Mouse (Mus musculus) limb, embryonic 11.5 days (tissue): ENCODE data around the gene Sh3d19. TPM values are rescaled to one million over a fixed set of nuclear protein-coding genes. Genes with fewer than 3 reads are reported as not detected.

Experiments
- ATAC-seq: fragments of 200-750 bp; cut with Nextera tagmentation; 2 replicates; pipeline ENCODE4 v1.8.0; 2017; ENCODE audit warnings: low read depth; ENCODE audit not compliant: insufficient number of reproducible peaks, low FRiP score, low TSS enrichment
- DNase-seq: peaks from one replicate; pipeline ENCODE4 v3.0.0-alpha.2; 2015; ENCODE audit warnings: low spot score
- H3K27ac ChIP-seq: fragments of 300-500 bp; sonication (generic); replicated peaks from 2 replicates; pipeline ENCODE4 v1.5.1; 2014; ENCODE audit warnings: low read depth, mild to moderate bottlenecking, low read length
- H3K27me3 ChIP-seq: fragments of 300-500 bp; sonication (generic); 2 replicates; pipeline ENCODE4 v1.6.1; 2014; ENCODE audit warnings: mild to moderate bottlenecking, low read length, mixed read lengths; ENCODE audit not compliant: control insufficient read depth, insufficient read depth
- H3K36me3 ChIP-seq: fragments of 300-500 bp; sonication (generic); 2 replicates; pipeline ENCODE4 v1.6.1; 2014; ENCODE audit warnings: mild to moderate bottlenecking, low read length, moderate library complexity, mixed read lengths; ENCODE audit not compliant: control insufficient read depth, insufficient read depth
- H3K4me1 ChIP-seq: fragments of 300-500 bp; sonication (generic); 2 replicates; pipeline ENCODE4 v1.6.1; 2014; ENCODE audit warnings: low read length, mixed read lengths; ENCODE audit not compliant: control insufficient read depth, insufficient read depth
- H3K4me2 ChIP-seq: fragments of 300-500 bp; sonication (generic); 2 replicates; pipeline ENCODE4 v1.6.1; 2014; ENCODE audit warnings: low read depth, mild to moderate bottlenecking, moderate library complexity; ENCODE audit not compliant: severe bottlenecking
- H3K4me3 ChIP-seq: fragments of 300-500 bp; sonication (generic); 2 replicates; pipeline ENCODE4 v1.5.1; 2014; ENCODE audit warnings: low read depth, low read length
- H3K9ac ChIP-seq: fragments of 300-500 bp; sonication (generic); 2 replicates; pipeline ENCODE4 v1.6.1; 2014; ENCODE audit warnings: mild to moderate bottlenecking, low read length
- H3K9me3 ChIP-seq: fragments of 300-500 bp; sonication (generic); 2 replicates; pipeline ENCODE4 v1.6.1; 2016; ENCODE audit warnings: low read length; ENCODE audit not compliant: control insufficient read depth
- WGBS: fragments of 180-500 bp; shearing (Covaris S2); extraction: QIAGEN DNeasy Blood & Tissue Kit; methylation state at CpG from one replicate; pipeline ENCODE4 v1.1.7; 2014; 5-methylcytosine and 5-hydroxymethylcytosine counted together
- polyA plus RNA-seq: library from polyadenylated mRNA; unstranded; fragments of >200 nt; fragmentation: Nextera tagmentation; extraction: Ambion mirVana; gene quantifications from 2 replicates; pipeline ENCODE4 v1.2.1, GENCODE M21; 2014

The Sh3d19 gene
- polyA plus RNA-seq, 1 experiment from 2014 or later: 19.4 TPM

- Histone ChIP-seq H3K36me3 (peaks cover 4% of the 10 kb centered on the region; the same call in 1 of the 2 replicates), H3K9me3 (no peaks in the 10 kb centered on the region), H3K4me3 (no peak overlapping the region), H3K27ac (no peak overlapping the region), H3K27me3 (no peaks in the 10 kb centered on the region), H3K9ac (no peak overlapping the region), H3K4me2 (no peak overlapping the region), H3K4me1 (no peaks in the 10 kb centered on the region)
- ATAC-seq (no peak), DNase-seq (no peak)
- 88% methylated on average over 6 of the region's 6 CpGs for WGBS
Measured at GRCm38 (mm10) chr3:86143343-86143742, 172.4 kb downstream of the Sh3d19 start.

GRCm38 (mm10) chr3:86149063-86149462, 178.2 kb downstream of the Sh3d19 start:
- ATAC-seq (no peak), DNase-seq (no peak)
- no peak overlapping the region for H3K4me2 ChIP-seq
- no peak overlapping the region for H3K4me3 ChIP-seq
- no peaks in the 10 kb centered on the region for H3K4me1 ChIP-seq
- no peaks in the 10 kb centered on the region for H3K9me3 ChIP-seq
- WGBS: 79% methylated on average over 6 of the region's 6 CpGs
- H3K27me3 ChIP-seq: no peaks in the 10 kb centered on the region
- H3K36me3 ChIP-seq: no peaks in the 10 kb centered on the region
- no peak overlapping the region for H3K27ac ChIP-seq
- H3K9ac ChIP-seq: no peak overlapping the region

GRCm38 (mm10) chr3:86149521-86149920, 178.6 kb downstream of the Sh3d19 start:
- Histone ChIP-seq H3K27ac (no peak overlapping the region), H3K9me3 (no peaks in the 10 kb centered on the region), H3K27me3 (no peaks in the 10 kb centered on the region), H3K4me2 (no peak overlapping the region), H3K4me1 (no peaks in the 10 kb centered on the region), H3K9ac (no peak overlapping the region), H3K36me3 (no peaks in the 10 kb centered on the region), H3K4me3 (no peak overlapping the region)
- 75% methylated on average over 9 of the region's 9 CpGs for WGBS
- DNase-seq (no peak), ATAC-seq (no peak)

GRCm38 (mm10) chr3:86168841-86169425, 198.0 kb downstream of the Sh3d19 start:
- Histone ChIP-seq H3K4me1 (no peaks in the 10 kb centered on the region), H3K27ac (no peak overlapping the region), H3K27me3 (no peaks in the 10 kb centered on the region), H3K4me2 (no peak overlapping the region), H3K9me3 (no peaks in the 10 kb centered on the region), H3K36me3 (no peaks in the 10 kb centered on the region), H3K4me3 (no peak overlapping the region), H3K9ac (no peak overlapping the region)
- WGBS: 88% methylated on average over 8 of the region's 8 CpGs
- DNase-seq (no peak), ATAC-seq (no peak)

- Histone ChIP-seq H3K9me3 (no peaks in the 10 kb centered on the region), H3K9ac (no peak overlapping the region), H3K4me3 (no peak overlapping the region), H3K4me1 (no peaks in the 10 kb centered on the region), H3K36me3 (no peaks in the 10 kb centered on the region), H3K27me3 (no peaks in the 10 kb centered on the region), H3K4me2 (no peak overlapping the region), H3K27ac (no peak overlapping the region)
- 91% methylated on average over 7 of the region's 7 CpGs for whole genome bisulfite sequencing
- ATAC-seq: no peak
- DNase-seq: no peak
Measured at GRCm38 (mm10) chr3:86179714-86180113, 208.8 kb downstream of the Sh3d19 start.

Other genes with a start within 250 kb of the Sh3d19 start
- 1.7 and 2.1 TPM in 2 replicates for gene Fam160a1, start 153.8 kb upstream of the Sh3d19 start, polyA plus RNA-seq
- gene Glt28d2, start 83.6 kb upstream of the Sh3d19 start, polyA plus RNA-seq: 0.75 and 0.84 TPM in 2 replicates
- 1.5 and 2.2 TPM in 2 replicates for gene Gm37240, start 83.6 kb upstream of the Sh3d19 start, polyA plus RNA-seq
- gene Prss48, start 31.4 kb downstream of the Sh3d19 start, polyA plus RNA-seq: 0.21 TPM in 1 of 2 replicates, not detected in the other
- gene Rps3a1, start 171.6 kb downstream of the Sh3d19 start, polyA plus RNA-seq: 1,399 and 1,412 TPM in 2 replicates